Mouse (Mus musculus): ENCODE data around the gene Neu3. TPM values are rescaled to one million over a fixed set of nuclear protein-coding genes. Genes with fewer than 3 reads are reported as not detected.

The Neu3 gene
- polyA plus RNA-seq, 1 experiment from 2014 or later = 4.0 TPM

- Histone ChIP-seq H3K27ac (replicated peaks) (no peak overlapping the region), H3K4me3 (ENCODE audit: low read depth, low read length) (no peak overlapping the region), H3K4me1 (replicated peaks; ENCODE audit: control insufficient read depth, insufficient read depth) (no peaks in the 10 kb centered on the region), H3K27me3 (ENCODE audit: control insufficient read depth, insufficient read depth, low read length) (no peaks in the 10 kb centered on the region), H3K4me2 (replicated peaks; ENCODE audit: low read depth) (no peak overlapping the region), H3K9ac (ENCODE audit: low read length) (no peak overlapping the region), H3K36me3 (ENCODE audit: control insufficient read depth, insufficient read depth, low read length) (no peaks in the 10 kb centered on the region), H3K9me3 (ENCODE audit: control insufficient read depth, low read length) (no peaks in the 10 kb centered on the region)
- DNase-seq (ENCODE audit: low spot score) (no peak), ATAC-seq (ENCODE audit: low FRiP score, low TSS enrichment) (no peak)
- 63% methylated on average over 11 of the region's 11 CpGs for WGBS
- TF ChIP-seq EP300 (optimal IDR thresholded peaks at IDR 0.05) = no peak
- TF ChIP-seq CTCF (IDR thresholded peaks at IDR 0.05; ENCODE audit: low read depth) = no peak
These were observed 36.2 kb upstream of the Neu3 start for GRCm38 (mm10) chr7:99864241-99865028.

- 50% methylated on average over 7 of the region's 7 CpGs for WGBS
- H3K27ac ChIP-seq (replicated peaks) = no peak within 1 kb of the TSS
These were observed 35.1 kb upstream of the Neu3 start, which contains the start of gene Spcs2 for GRCm38 (mm10) chr7:99863362-99863761. Gene Spcs2 (minus strand): TSS chr7:99863462.

GRCm38 (mm10) chr7:99858813-99859585 is 30.8 kb upstream of the Neu3 start, which contains the start of gene Xrra1:
Gene Xrra1 (plus strand): TSS chr7:99859116.
- DNase-seq (ENCODE audit: low spot score) (peak; percentile 98), ATAC-seq (ENCODE audit: low FRiP score, low TSS enrichment) (peak; percentile 99)
- Histone ChIP-seq H3K4me2 (replicated peaks; ENCODE audit: low read depth) (peak within 1 kb of the TSS; percentile 64), H3K9ac (ENCODE audit: low read length) (peak within 1 kb of the TSS; percentile 87), H3K36me3 (ENCODE audit: control insufficient read depth, insufficient read depth, low read length) (no peaks in the 10 kb centered on the region), H3K4me3 (ENCODE audit: low read depth, low read length) (peak within 1 kb of the TSS; percentile 86), H3K9me3 (ENCODE audit: control insufficient read depth, low read length) (no peaks in the 10 kb centered on the region), H3K4me1 (replicated peaks; ENCODE audit: control insufficient read depth, insufficient read depth) (peaks cover 3% of the 10 kb centered on the region; the same call in 1 of the 2 replicates), H3K27ac (replicated peaks) (peak within 1 kb of the TSS; percentile 77), H3K27me3 (ENCODE audit: control insufficient read depth, insufficient read depth, low read length) (no peaks in the 10 kb centered on the region)
- under 1% methylated on average over 42 of the region's 42 CpGs for WGBS
- TF ChIP-seq CTCF (IDR thresholded peaks at IDR 0.05; ENCODE audit: low read depth) = no peak
- TF ChIP-seq EP300 (optimal IDR thresholded peaks at IDR 0.05) = no peak

More at GRCm38 (mm10) chr7:99863362-99863761, 35.1 kb upstream of the Neu3 start, which contains the start of gene Spcs2:
- no peaks in the 10 kb centered on the region for H3K27me3 ChIP-seq (ENCODE audit: control insufficient read depth, insufficient read depth, low read length)
- DNase-seq (ENCODE audit: low spot score) (no peak), ATAC-seq (ENCODE audit: low FRiP score, low TSS enrichment) (no peak)
- H3K4me3 ChIP-seq (ENCODE audit: low read depth, low read length) = no peak within 1 kb of the TSS
- TF ChIP-seq EP300 (optimal IDR thresholded peaks at IDR 0.05) (no peak), CTCF (IDR thresholded peaks at IDR 0.05; ENCODE audit: low read depth) (no peak)
- H3K9me3 ChIP-seq (ENCODE audit: control insufficient read depth, low read length) = no peaks in the 10 kb centered on the region
- H3K9ac ChIP-seq (ENCODE audit: low read length) = no peak within 1 kb of the TSS
- no peaks in the 10 kb centered on the region for H3K36me3 ChIP-seq (ENCODE audit: control insufficient read depth, insufficient read depth, low read length)
- no peaks in the 10 kb centered on the region for H3K4me1 ChIP-seq (replicated peaks; ENCODE audit: control insufficient read depth, insufficient read depth)
- H3K4me2 ChIP-seq (replicated peaks; ENCODE audit: low read depth) = no peak within 1 kb of the TSS

- peak; percentile 43 for ATAC-seq (ENCODE audit: low FRiP score, low TSS enrichment)
- H3K27ac ChIP-seq (replicated peaks) = peak overlapping the region; percentile 77
- H3K9me3 ChIP-seq (ENCODE audit: control insufficient read depth, low read length) = no peaks in the 10 kb centered on the region
- peak overlapping the region; percentile 48 for H3K4me2 ChIP-seq (replicated peaks; ENCODE audit: low read depth)
- peak overlapping the region; percentile 86 for H3K4me3 ChIP-seq (ENCODE audit: low read depth, low read length)
- no peaks in the 10 kb centered on the region for H3K27me3 ChIP-seq (ENCODE audit: control insufficient read depth, insufficient read depth, low read length)
- whole genome bisulfite sequencing = under 1% methylated on average over 19 of the region's 19 CpGs
- no peak for DNase-seq (ENCODE audit: low spot score)
- TF ChIP-seq CTCF (IDR thresholded peaks at IDR 0.05; ENCODE audit: low read depth) (no peak), EP300 (optimal IDR thresholded peaks at IDR 0.05) (no peak)
- H3K9ac ChIP-seq (ENCODE audit: low read length) = peak overlapping the region; percentile 87
- H3K36me3 ChIP-seq (ENCODE audit: control insufficient read depth, insufficient read depth, low read length) = no peaks in the 10 kb centered on the region
- H3K4me1 ChIP-seq (replicated peaks; ENCODE audit: control insufficient read depth, insufficient read depth) = peaks cover 3% of the 10 kb centered on the region; the same call in 1 of the 2 replicates
These were observed 30.1 kb upstream of the Neu3 start for GRCm38 (mm10) chr7:99858175-99858812.

- TF ChIP-seq CTCF (IDR thresholded peaks at IDR 0.05; ENCODE audit: low read depth) = no peak
- no peak for TF ChIP-seq EP300 (optimal IDR thresholded peaks at IDR 0.05)
- DNase-seq (ENCODE audit: low spot score) = no peak
- Histone ChIP-seq H3K9ac (ENCODE audit: low read length) (no peak overlapping the region), H3K27me3 (ENCODE audit: control insufficient read depth, insufficient read depth, low read length) (no peaks in the 10 kb centered on the region), H3K36me3 (ENCODE audit: control insufficient read depth, insufficient read depth, low read length) (no peaks in the 10 kb centered on the region), H3K4me2 (replicated peaks; ENCODE audit: low read depth) (no peak overlapping the region), H3K9me3 (ENCODE audit: control insufficient read depth, low read length) (no peaks in the 10 kb centered on the region), H3K27ac (replicated peaks) (no peak overlapping the region), H3K4me1 (replicated peaks; ENCODE audit: control insufficient read depth, insufficient read depth) (peaks cover 3% of the 10 kb centered on the region; the same call in 1 of the 2 replicates), H3K4me3 (ENCODE audit: low read depth, low read length) (no peak overlapping the region)
- 84% methylated on average over 14 of the region's 14 CpGs for WGBS
- no peak for ATAC-seq (ENCODE audit: low FRiP score, low TSS enrichment)
These were observed 28.1 kb upstream of the Neu3 start for GRCm38 (mm10) chr7:99856266-99856861.

Data from stomach, postnatal 0 days (tissue).